Mouse (Mus musculus) heart, embryonic 15.5 days (tissue): ENCODE measurements around the gene Lztr1. TPM values are rescaled to one million over a fixed set of nuclear protein-coding genes. Genes with fewer than 3 reads are reported as not detected.

ENCODE experiments used
- ATAC-seq: fragments of 200-750 bp; cut with Nextera tagmentation; replicated peaks from 2 replicates; pipeline ENCODE4 v1.8.0; 2017; ENCODE audit warnings: low read depth, moderate TSS enrichment; ENCODE audit not compliant: insufficient number of reproducible peaks, insufficient read depth, low FRiP score
- H3K27ac ChIP-seq: fragments of 300-500 bp; sonication (generic); 2 replicates; pipeline ENCODE4 v1.5.1; 2015; ENCODE audit warnings: mild to moderate bottlenecking, inconsistent platforms
- H3K27me3 ChIP-seq: fragments of 300-500 bp; sonication (generic); 2 replicates; pipeline ENCODE4 v1.6.1; 2015; ENCODE audit warnings: inconsistent platforms
- H3K36me3 ChIP-seq: fragments of 300-500 bp; sonication (generic); 2 replicates; pipeline ENCODE4 v1.6.1; 2015; ENCODE audit warnings: mild to moderate bottlenecking, inconsistent platforms
- H3K4me1 ChIP-seq: fragments of 300-500 bp; sonication (generic); replicated peaks from 2 replicates; pipeline ENCODE4 v1.6.1; 2015; ENCODE audit warnings: inconsistent platforms
- H3K4me2 ChIP-seq: fragments of 300-500 bp; sonication (generic); 2 replicates; pipeline ENCODE4 v1.6.1; 2015; ENCODE audit warnings: inconsistent platforms, mild to moderate bottlenecking, moderate library complexity
- H3K4me3 ChIP-seq: fragments of 300-500 bp; sonication (generic); 2 replicates; pipeline ENCODE4 v1.5.1; 2015; ENCODE audit warnings: mild to moderate bottlenecking, inconsistent platforms
- H3K9ac ChIP-seq: fragments of 300-500 bp; sonication (generic); 2 replicates; pipeline ENCODE4 v1.6.1; 2015; ENCODE audit warnings: mild to moderate bottlenecking, inconsistent platforms
- H3K9me3 ChIP-seq: fragments of 300-500 bp; sonication (generic); replicated peaks from 2 replicates; pipeline ENCODE4 v1.6.1; 2016; ENCODE audit warnings: inconsistent platforms
- WGBS: fragments of 180-500 bp; shearing (Covaris S2); methylation state at CpG from one replicate; pipeline ENCODE4 v1.1.7; 2015; ENCODE audit warnings: mixed read lengths; 5-methylcytosine and 5-hydroxymethylcytosine counted together
- polyA plus RNA-seq: library from polyadenylated mRNA; unstranded; fragments of >200 nt; fragmentation: Nextera tagmentation; extraction: Ambion mirVana; gene quantifications from 2 replicates; pipeline ENCODE4 v1.2.1, GENCODE M21; 2015

The Lztr1 gene
- 45.6 and 60.6 TPM in 2 replicates for polyA plus RNA-seq

DNA sequence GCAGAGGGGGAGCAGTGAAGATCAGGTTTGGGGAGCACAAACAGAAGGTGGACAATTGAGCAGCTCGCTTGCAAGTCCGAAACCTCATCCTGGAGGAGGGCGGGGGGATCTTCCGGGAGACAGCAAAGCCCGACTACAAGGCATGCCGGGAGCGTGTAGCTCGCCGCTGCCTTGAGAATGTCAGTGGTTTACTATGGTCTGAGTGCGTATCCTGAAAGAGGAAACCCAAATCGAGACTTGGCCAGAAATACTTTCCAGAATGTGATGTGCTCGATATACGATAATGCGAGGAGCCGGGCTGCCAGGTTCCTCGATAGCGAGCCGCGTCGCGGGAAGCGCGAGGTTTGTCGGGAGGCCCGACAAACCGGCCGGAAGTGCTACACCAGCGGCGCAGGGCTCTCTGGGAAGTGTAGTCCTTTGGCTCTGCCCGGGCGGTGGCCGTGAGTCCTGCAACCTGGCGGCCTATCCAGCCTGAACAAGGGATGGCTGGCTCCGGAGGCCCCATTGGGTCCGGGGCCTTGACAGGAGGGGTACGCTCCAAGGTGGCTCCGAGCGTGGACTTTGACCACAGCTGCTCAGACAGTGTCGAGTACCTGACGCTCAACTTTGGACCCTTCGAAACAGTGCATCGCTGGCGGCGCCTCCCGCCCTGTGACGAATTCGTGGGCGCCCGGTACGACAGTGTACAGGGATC, at the start of gene Lztr1:
Lztr1 (plus strand) TSS at position 143 of the 694 bp plus-strand sequence.
- Histone ChIP-seq H3K9me3 (no peaks in the 10 kb centered on the region), H3K4me3 (peak within 1 kb of the TSS; percentile 74), H3K27ac (peak within 1 kb of the TSS; percentile 93), H3K4me1 (peaks cover 16% of the 10 kb centered on the region), H3K4me2 (peak within 1 kb of the TSS; percentile 67), H3K9ac (peak within 1 kb of the TSS; percentile 73), H3K27me3 (no peaks in the 10 kb centered on the region), H3K36me3 (peaks cover 20% of the 10 kb centered on the region)
- peak; percentile 95 for ATAC-seq
- under 1% methylated on average over 50 of the region's 50 CpGs for WGBS

DNA sequence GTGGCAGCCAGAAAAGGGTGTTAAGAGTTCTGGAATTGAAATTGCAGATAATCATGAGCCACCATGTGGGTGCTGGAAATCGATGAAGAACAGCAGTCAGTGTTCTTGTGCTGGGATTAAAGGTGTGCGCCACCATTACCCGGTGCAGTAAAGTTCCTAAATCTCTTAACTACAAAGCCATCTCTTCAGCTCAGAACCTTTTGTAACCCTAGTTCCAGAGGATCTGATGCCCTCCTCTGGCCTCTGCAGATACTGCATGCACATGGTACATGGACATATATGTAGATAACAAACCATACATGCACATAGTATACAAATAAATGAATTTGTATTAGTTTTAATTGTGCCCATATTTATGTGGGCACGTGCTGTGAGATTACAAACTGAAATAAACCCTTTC, 48.2 kb upstream of the Lztr1 start:
- peaks cover 11% of the 10 kb centered on the region; the same call in 1 of the 2 replicates for H3K36me3 ChIP-seq

DNA sequence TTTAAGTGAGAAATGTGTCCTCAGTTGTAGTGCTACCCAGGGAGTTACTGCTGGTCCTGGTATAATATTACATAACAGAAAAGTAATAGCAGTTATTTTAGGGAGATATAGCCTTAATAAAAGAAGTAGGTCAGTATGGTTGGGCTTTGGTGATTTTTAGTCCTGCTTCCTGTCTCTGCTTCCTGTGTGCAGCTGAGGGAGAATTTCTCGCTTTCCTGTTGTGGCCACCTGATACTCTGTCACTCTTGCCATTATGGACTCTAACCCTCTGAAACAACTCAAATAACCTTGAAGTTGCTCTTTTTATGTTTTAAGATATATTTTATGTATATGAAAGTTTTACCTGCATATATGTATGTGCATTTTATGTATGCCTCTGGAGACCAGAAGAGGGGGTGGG, 46.9 kb upstream of the Lztr1 start:
- Histone ChIP-seq H3K36me3 (peaks cover 7% of the 10 kb centered on the region; the same call in 1 of the 2 replicates), H3K4me1 (peaks cover 11% of the 10 kb centered on the region), H3K4me2 (no peak overlapping the region), H3K4me3 (no peak overlapping the region), H3K9me3 (no peaks in the 10 kb centered on the region), H3K27me3 (no peaks in the 10 kb centered on the region), H3K9ac (no peak overlapping the region), H3K27ac (no peak overlapping the region)
- 71% methylated on average over 1 of the region's 1 CpGs for WGBS
- no peak for ATAC-seq

More for the DNA sequence above, 48.2 kb upstream of the Lztr1 start:
- ATAC-seq, result no peak
- peaks cover 19% of the 10 kb centered on the region for H3K4me1 ChIP-seq
- no peaks in the 10 kb centered on the region for H3K9me3 ChIP-seq
- no peak overlapping the region for H3K9ac ChIP-seq
- H3K4me2 ChIP-seq, result no peak overlapping the region
- H3K27ac ChIP-seq, result no peak overlapping the region
- WGBS, result 86% methylated on average over 4 of the region's 4 CpGs
- H3K27me3 ChIP-seq, result no peaks in the 10 kb centered on the region
- H3K4me3 ChIP-seq, result no peak overlapping the region

GRCm38 (mm10) chr16:17463184-17463583, 45.3 kb upstream of the Lztr1 start:
- Histone ChIP-seq H3K9me3 (no peaks in the 10 kb centered on the region), H3K4me1 (peaks cover 11% of the 10 kb centered on the region), H3K27me3 (no peaks in the 10 kb centered on the region), H3K27ac (no peak overlapping the region), H3K4me2 (no peak overlapping the region), H3K4me3 (no peak overlapping the region), H3K9ac (no peak overlapping the region), H3K36me3 (0 out of 2 replicates have a peak, but pooled peaks cover 3% of the 10 kb centered on the region)
- 78% methylated on average over 2 of the region's 2 CpGs for WGBS
- no peak for ATAC-seq

DNA sequence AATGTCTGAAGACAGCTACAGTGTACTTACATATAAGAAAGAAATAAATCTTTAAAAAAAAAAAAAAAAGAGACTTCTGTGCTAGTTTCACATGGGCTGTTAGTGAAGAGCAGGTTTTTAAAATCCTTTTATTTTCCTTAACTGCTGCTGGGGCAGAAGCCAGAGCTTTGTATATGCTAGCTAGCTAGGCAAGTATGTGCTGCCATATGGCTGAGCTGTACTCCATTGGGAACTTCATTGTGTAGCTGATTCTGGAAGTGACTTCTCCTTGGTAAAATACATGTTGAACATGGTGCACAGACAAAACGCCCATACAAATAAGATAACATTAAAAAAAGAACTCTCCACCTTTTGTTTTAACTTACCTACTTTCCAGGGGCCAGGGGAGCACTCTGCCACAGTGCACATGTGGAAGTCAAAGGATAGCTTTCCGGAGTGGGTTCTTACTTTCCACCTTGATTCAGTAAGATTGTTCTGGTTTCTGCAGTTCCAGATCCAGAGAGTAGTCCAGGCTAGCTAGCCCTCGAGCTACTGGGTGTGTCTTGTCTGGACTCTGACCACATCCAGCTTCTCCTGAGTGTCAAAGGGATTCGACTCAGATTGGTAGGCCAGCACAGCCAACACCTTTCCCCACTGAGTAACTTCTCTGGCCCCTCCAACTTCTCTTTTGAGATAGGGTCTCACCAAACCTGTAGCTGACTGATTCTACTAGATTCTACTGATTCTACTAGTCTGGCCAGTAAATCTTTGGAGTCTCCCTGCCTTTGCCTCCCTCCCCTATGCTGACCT, 41.4 kb upstream of the Lztr1 start:
- H3K27me3 ChIP-seq, result no peaks in the 10 kb centered on the region
- ATAC-seq, result no peak
- 81% methylated on average over 4 of the region's 4 CpGs for WGBS

DNA sequence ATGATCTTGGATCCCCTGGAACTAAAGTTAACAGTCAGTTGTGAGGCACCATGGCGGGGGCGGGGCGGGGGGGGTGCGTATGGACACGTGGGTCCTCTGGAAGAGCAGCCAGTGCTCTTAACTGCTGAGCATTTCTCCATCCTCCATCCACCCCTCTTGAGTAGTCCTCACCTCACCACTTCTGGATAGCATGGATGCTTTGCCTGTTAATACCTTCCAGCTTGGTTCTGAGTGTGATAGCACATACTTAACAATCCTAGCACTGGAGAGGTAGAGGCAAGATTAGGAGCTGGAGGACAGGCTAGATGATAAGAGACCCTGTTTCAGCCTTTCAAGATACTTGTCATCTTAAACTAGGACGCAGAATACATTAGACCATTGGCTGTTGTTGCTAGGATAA, 36.0 kb upstream of the Lztr1 start:
- Histone ChIP-seq H3K27ac (no peak overlapping the region), H3K4me1 (peaks cover 8% of the 10 kb centered on the region; the same call in 1 of the 2 replicates), H3K27me3 (no peaks in the 10 kb centered on the region), H3K9ac (no peak overlapping the region), H3K9me3 (no peaks in the 10 kb centered on the region), H3K36me3 (peaks cover 16% of the 10 kb centered on the region), H3K4me3 (no peak overlapping the region), H3K4me2 (no peak overlapping the region)
- ATAC-seq, result no peak
- 75% methylated on average over 6 of the region's 6 CpGs for WGBS

More for the DNA sequence above, 41.4 kb upstream of the Lztr1 start:
- no peak overlapping the region for H3K4me2 ChIP-seq
- H3K4me3 ChIP-seq, result no peak overlapping the region
- H3K36me3 ChIP-seq, result peaks cover 16% of the 10 kb centered on the region
- H3K27ac ChIP-seq, result no peak overlapping the region
- H3K9ac ChIP-seq, result no peak overlapping the region
- peaks cover 7% of the 10 kb centered on the region for H3K4me1 ChIP-seq
- no peaks in the 10 kb centered on the region for H3K9me3 ChIP-seq

GRCm38 (mm10) chr16:17474091-17474490, 34.4 kb upstream of the Lztr1 start:
- peaks cover 15% of the 10 kb centered on the region for H3K36me3 ChIP-seq
- H3K4me1 ChIP-seq, result peaks cover 8% of the 10 kb centered on the region; the same call in 1 of the 2 replicates
- no peak overlapping the region for H3K9ac ChIP-seq
- ATAC-seq, result no peak
- H3K4me2 ChIP-seq, result no peak overlapping the region
- H3K9me3 ChIP-seq, result no peaks in the 10 kb centered on the region
- H3K4me3 ChIP-seq, result no peak overlapping the region
- H3K27me3 ChIP-seq, result no peaks in the 10 kb centered on the region
- H3K27ac ChIP-seq, result no peak overlapping the region

- Histone ChIP-seq H3K4me2 (no peak overlapping the region), H3K36me3 (peaks cover 13% of the 10 kb centered on the region; the same call in 1 of the 2 replicates), H3K9me3 (no peaks in the 10 kb centered on the region), H3K4me3 (no peak overlapping the region), H3K4me1 (peaks cover 8% of the 10 kb centered on the region; the same call in 1 of the 2 replicates), H3K9ac (no peak overlapping the region), H3K27ac (no peak overlapping the region), H3K27me3 (no peaks in the 10 kb centered on the region)
- no peak for ATAC-seq
- WGBS, result 79% methylated on average over 2 of the region's 2 CpGs
These were observed 33.7 kb upstream of the Lztr1 start for GRCm38 (mm10) chr16:17474761-17475160.

DNA sequence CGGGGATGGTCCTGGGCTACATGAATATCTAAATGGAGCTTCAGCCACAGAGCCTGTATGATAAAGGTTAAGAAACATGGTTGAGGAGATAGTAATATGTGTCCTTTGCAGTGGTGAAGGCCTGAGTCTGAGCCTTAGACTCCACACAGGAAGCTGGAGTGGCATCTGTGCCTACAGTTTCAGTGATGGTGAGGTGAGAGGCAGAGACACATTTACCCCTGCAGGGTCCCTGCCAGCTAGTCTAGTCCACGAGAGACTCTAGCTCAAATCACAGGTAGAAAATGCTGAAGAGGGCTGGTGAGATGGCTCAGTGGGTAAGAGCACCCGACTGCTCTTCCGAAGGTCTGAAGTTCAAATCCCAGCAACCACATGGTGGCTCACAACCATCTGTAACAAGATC, 33.2 kb upstream of the Lztr1 start:
- Histone ChIP-seq H3K36me3 (peaks cover 7% of the 10 kb centered on the region; the same call in 1 of the 2 replicates), H3K4me1 (peaks cover 8% of the 10 kb centered on the region; the same call in 1 of the 2 replicates), H3K9me3 (no peaks in the 10 kb centered on the region), H3K27me3 (no peaks in the 10 kb centered on the region), H3K9ac (no peak overlapping the region), H3K4me3 (no peak overlapping the region), H3K4me2 (no peak overlapping the region), H3K27ac (no peak overlapping the region)
- ATAC-seq, result no peak
- 88% methylated on average over 4 of the region's 4 CpGs for WGBS

- Histone ChIP-seq H3K9ac (no peak overlapping the region), H3K4me3 (no peak overlapping the region), H3K27me3 (no peaks in the 10 kb centered on the region), H3K36me3 (peaks cover 5% of the 10 kb centered on the region; the same call in 1 of the 2 replicates), H3K27ac (no peak overlapping the region), H3K4me2 (no peak overlapping the region), H3K4me1 (no peaks in the 10 kb centered on the region), H3K9me3 (no peaks in the 10 kb centered on the region)
- no peak for ATAC-seq
- 78% methylated on average over 4 of the region's 4 CpGs for WGBS
These were observed 30.1 kb upstream of the Lztr1 start for GRCm38 (mm10) chr16:17478331-17478943.

GRCm38 (mm10) chr16:17481465-17481864, 27.0 kb upstream of the Lztr1 start:
- no peaks in the 10 kb centered on the region for H3K27me3 ChIP-seq
- H3K9ac ChIP-seq, result no peak overlapping the region
- no peak overlapping the region for H3K4me3 ChIP-seq
- H3K9me3 ChIP-seq, result no peaks in the 10 kb centered on the region
- no peak overlapping the region for H3K27ac ChIP-seq
- WGBS, result 72% methylated on average over 2 of the region's 2 CpGs
- H3K4me1 ChIP-seq, result peaks cover 9% of the 10 kb centered on the region
- H3K4me2 ChIP-seq, result no peak overlapping the region
- H3K36me3 ChIP-seq, result peaks cover 24% of the 10 kb centered on the region
- no peak for ATAC-seq
